ENCODE assay signal across 8 mouse cellular contexts in genomic region chr2:58567066-58567810, GRCm38 (mm10). TPM values are rescaled to one million over a fixed set of nuclear protein-coding genes. Genes with fewer than 3 reads are reported as not detected.
DNase-seq lines count a peak whose midpoint lies in the region; ATAC-seq and TF ChIP-seq lines count a peak whose summit lies in the region.

Gene Acvr1 (minus strand): TSS chr2:58567157.
Gene Upp2 (plus strand): TSS chr2:58567298.

- no peaks in the 10 kb centered on the region for H3K27me3 ChIP-seq in heart, embryonic 13.5 days (replicated peaks)
- H3K27me3 ChIP-seq in kidney, postnatal 0 days (ENCODE audit: insufficient read depth, low read length) = no peaks in the 10 kb centered on the region
- H3K27me3 ChIP-seq in liver, embryonic 12.5 days (replicated peaks) = peaks cover 44% of the 10 kb centered on the region
- no peaks in the 10 kb centered on the region for H3K27me3 ChIP-seq in stomach, embryonic 16.5 days (ENCODE audit: control insufficient read depth, insufficient read depth, low read length)

- under 1% methylated on average over 54 of the region's 80 CpGs for WGBS in heart, embryonic 13.5 days
- WGBS in kidney, postnatal 0 days = under 1% methylated on average over 50 of the region's 80 CpGs
- WGBS in liver, embryonic 12.5 days (ENCODE audit: insufficient replicate concordance) = 0% methylated on average over 45 of the region's 80 CpGs
- under 1% methylated on average over 54 of the region's 80 CpGs for WGBS in stomach, embryonic 16.5 days

- ATAC-seq in heart, embryonic 13.5 days (ENCODE audit: extremely low read depth, insufficient number of reproducible peaks, low FRiP score, low TSS enrichment) = peak; percentile 82
- ATAC-seq in kidney, postnatal 0 days (replicated peaks; ENCODE audit: low FRiP score, low read depth) = peak; percentile 94
- ATAC-seq in liver, embryonic 12.5 days = peak; percentile 75
- ATAC-seq in stomach, embryonic 16.5 days (ENCODE audit: insufficient read depth, low FRiP score) = peak; percentile 93

- H3K9me3 ChIP-seq in heart, embryonic 13.5 days = no peaks in the 10 kb centered on the region
- H3K9me3 ChIP-seq in kidney, postnatal 0 days (replicated peaks; ENCODE audit: low read length) = no peaks in the 10 kb centered on the region
- no peaks in the 10 kb centered on the region for H3K9me3 ChIP-seq in liver, embryonic 12.5 days (replicated peaks)
- no peaks in the 10 kb centered on the region for H3K9me3 ChIP-seq in stomach, embryonic 16.5 days (replicated peaks; ENCODE audit: control insufficient read depth, low read length)

- TF ChIP-seq POLR2A in embryonic fibroblast, embryonic 13.5 days (IDR thresholded peaks at IDR 0.05; ENCODE audit: low read depth, low read length) = 0 out of 2 replicates have a peak, but pooled peaks have one; percentile 21

- TF ChIP-seq CTCF in embryonic fibroblast, embryonic 13.5 days (IDR thresholded peaks at IDR 0.05; ENCODE audit: borderline replicate concordance, insufficient read depth, low read length) = no peak
- TF ChIP-seq CTCF in kidney, postnatal 0 days (IDR thresholded peaks at IDR 0.05; ENCODE audit: low read depth) = peak; percentile 35; the same call in 1 of the 2 replicates

- peak within 1 kb of the TSS; percentile 99 for H3K27ac ChIP-seq in embryonic fibroblast, embryonic 13.5 days (ENCODE audit: insufficient read depth, low read length)
- peak within 1 kb of the TSS; percentile 98 for H3K27ac ChIP-seq in heart, embryonic 13.5 days (replicated peaks)
- peak within 1 kb of the TSS; percentile 96 for H3K27ac ChIP-seq in kidney, postnatal 0 days
- H3K27ac ChIP-seq in liver, embryonic 12.5 days = peak within 1 kb of the TSS; percentile 82
- peak within 1 kb of the TSS; percentile 98 for H3K27ac ChIP-seq in stomach, embryonic 16.5 days (ENCODE audit: low read length)

- peak within 1 kb of the TSS; percentile 82 for H3K4me2 ChIP-seq in heart, embryonic 13.5 days
- peak within 1 kb of the TSS; percentile 64 for H3K4me2 ChIP-seq in kidney, postnatal 0 days (ENCODE audit: low read length)
- H3K4me2 ChIP-seq in liver, embryonic 12.5 days = peak within 1 kb of the TSS; percentile 75
- H3K4me2 ChIP-seq in stomach, embryonic 16.5 days (ENCODE audit: low read depth, low read length) = peak within 1 kb of the TSS; percentile 82

- H3K36me3 ChIP-seq in heart, embryonic 13.5 days = no peaks in the 10 kb centered on the region
- H3K36me3 ChIP-seq in kidney, postnatal 0 days (ENCODE audit: insufficient read depth, low read length) = no peaks in the 10 kb centered on the region
- H3K36me3 ChIP-seq in liver, embryonic 12.5 days = no peaks in the 10 kb centered on the region
- H3K36me3 ChIP-seq in stomach, embryonic 16.5 days (ENCODE audit: control insufficient read depth, insufficient read depth, low read length) = no peaks in the 10 kb centered on the region

- peak; percentile 81 for DNase-seq in 416B (ENCODE audit: low read depth)
- DNase-seq in adrenal gland, postnatal 4 days (ENCODE audit: low spot score in 2 of 2) = peak; percentile 61 to 70
- peak; percentile 97 for DNase-seq in kidney, postnatal 0 days (ENCODE audit: low spot score)
- peak; percentile 40 for DNase-seq in naive thymus-derived CD4-positive, alpha-beta T cell, adult 2 months (ENCODE audit: low read depth)

- H3K4me1 ChIP-seq in embryonic fibroblast, embryonic 13.5 days (ENCODE audit: control insufficient read depth, insufficient read depth, low read length) = peaks cover 17% of the 10 kb centered on the region
- peaks cover 52% of the 10 kb centered on the region for H3K4me1 ChIP-seq in heart, embryonic 13.5 days
- H3K4me1 ChIP-seq in kidney, postnatal 0 days (replicated peaks; ENCODE audit: insufficient read depth, low read length) = peaks cover 18% of the 10 kb centered on the region
- H3K4me1 ChIP-seq in liver, embryonic 12.5 days = peaks cover 8% of the 10 kb centered on the region; the same call in 1 of the 2 replicates
- H3K4me1 ChIP-seq in stomach, embryonic 16.5 days (ENCODE audit: control insufficient read depth, insufficient read depth, low read length) = peaks cover 34% of the 10 kb centered on the region

- H3K9ac ChIP-seq in heart, embryonic 13.5 days = peak within 1 kb of the TSS; percentile 97
- H3K9ac ChIP-seq in kidney, postnatal 0 days (ENCODE audit: low read depth, low read length) = peak within 1 kb of the TSS; percentile 94
- peak within 1 kb of the TSS; percentile 70 for H3K9ac ChIP-seq in liver, embryonic 12.5 days
- H3K9ac ChIP-seq in stomach, embryonic 16.5 days (ENCODE audit: low read length) = peak within 1 kb of the TSS; percentile 95

- peak within 1 kb of the TSS; percentile 99 for H3K4me3 ChIP-seq in embryonic fibroblast, embryonic 13.5 days (ENCODE audit: insufficient read depth, low read length)
- H3K4me3 ChIP-seq in heart, embryonic 13.5 days = peak within 1 kb of the TSS; percentile 96
- H3K4me3 ChIP-seq in kidney, postnatal 0 days (replicated peaks; ENCODE audit: low read depth, low read length) = peak within 1 kb of the TSS; percentile 90
- peak within 1 kb of the TSS; percentile 69 for H3K4me3 ChIP-seq in liver, embryonic 12.5 days
- peak within 1 kb of the TSS; percentile 93 for H3K4me3 ChIP-seq in stomach, embryonic 16.5 days (replicated peaks; ENCODE audit: low read length)

RNA-seq across cellular contexts. Expression of gene Acvr1, which starts in this region (rescaled TPM):
- total RNA-seq in adrenal gland, postnatal 4 days (2021) = 10 to 100 TPM; 57.6 to 63.7 TPM
- polyA plus RNA-seq in embryonic fibroblast, embryonic 13.5 days (2011; ENCODE audit: insufficient read length, low read depth, missing spikeins) = 47.6 and 57.1 TPM in 2 replicates
- 9.2 and 9.8 TPM in 2 replicates for polyA plus RNA-seq in heart, embryonic 13.5 days (2015; fragmentation: Nextera tagmentation; extraction: Ambion mirVana)
- 5.4 and 5.5 TPM in 2 replicates for polyA plus RNA-seq in kidney, postnatal 0 days (2015; fragmentation: Nextera tagmentation; extraction: Ambion mirVana)
- polyA plus RNA-seq in liver, embryonic 12.5 days (2016; fragmentation: Nextera tagmentation; extraction: Ambion mirVana) = 3.4 and 3.8 TPM in 2 replicates
- 5.9 and 6.8 TPM in 2 replicates for polyA plus RNA-seq in stomach, embryonic 16.5 days (2015; fragmentation: Nextera tagmentation; extraction: Ambion mirVana)

RNA-seq across cellular contexts. Expression of gene Upp2, which starts in this region (rescaled TPM):
- 10 to 100 TPM in 1 of 2 experiments, 1 to 10 TPM in 1; 8.8 to 11.8 TPM for total RNA-seq in adrenal gland, postnatal 4 days (2021)
- 4.1 and 6.2 TPM in 2 replicates for polyA plus RNA-seq in embryonic fibroblast, embryonic 13.5 days (2011; ENCODE audit: insufficient read length, low read depth, missing spikeins)
- polyA plus RNA-seq in heart, embryonic 13.5 days (2015; fragmentation: Nextera tagmentation; extraction: Ambion mirVana) = 6.4 and 7.6 TPM in 2 replicates
- 9.6 and 10.4 TPM in 2 replicates for polyA plus RNA-seq in kidney, postnatal 0 days (2015; fragmentation: Nextera tagmentation; extraction: Ambion mirVana)
- polyA plus RNA-seq in liver, embryonic 12.5 days (2016; fragmentation: Nextera tagmentation; extraction: Ambion mirVana) = 1.8 and 2.6 TPM in 2 replicates
- 5.5 and 6.8 TPM in 2 replicates for polyA plus RNA-seq in stomach, embryonic 16.5 days (2015; fragmentation: Nextera tagmentation; extraction: Ambion mirVana)

Comparison
In these comparisons a context has a peak if more than half of its experiments do, and no peak if none do; other contexts are left out.
1. Peak in every context shown above with its lines: DNase-seq, ATAC-seq, H3K4me3 ChIP-seq and H3K27ac ChIP-seq.
2. DNase-seq: peak in every context shown above with its lines; median percentile 97 in kidney, postnatal 0 days; 81 in 416B; 66 in adrenal gland, postnatal 4 days; 40 in naive thymus-derived CD4-positive, alpha-beta T cell, adult 2 months.